In genomic region chr12:75348551-75348950, GRCm38 (mm10) we compare ENCODE assay signal across 28 mouse cellular contexts. TPM values are rescaled to one million over a fixed set of nuclear protein-coding genes. Genes with fewer than 3 reads are reported as not detected.
"Had no signal": no experiment of that assay in that cellular context is flagged by ENCODE, and none has a peak within 500 bp of the region (broad histone marks: within the 10 kb centered on the region; RNA-seq: fewer than 3 reads in every experiment).

No protein-coding gene starts in this region.

- DNase-seq: left cerebral cortex, postnatal 4 days; liver; liver, embryonic 13.5 days; liver, postnatal 0 days; lung, adult 18-20 months; lung, adult 2 months; lung, embryonic 14.5 days; lung, postnatal 10 days; lung, postnatal 14 days; lung, postnatal 36 days; lung, postnatal 4 days; midbrain, embryonic 14.5 days had no signal

- H3K4me3 ChIP-seq: limb, embryonic 10.5 days; limb, embryonic 12.5 days; limb, embryonic 13.5 days; limb, embryonic 15.5 days; liver, embryonic 12.5 days; liver, embryonic 13.5 days; liver, embryonic 15.5 days; lung, embryonic 15.5 days; megakaryocyte, embryonic 14.5 days; midbrain, embryonic 10.5 days; midbrain, embryonic 12.5 days; midbrain, embryonic 13.5 days; midbrain, embryonic 15.5 days; myocyte had no signal

- H3K27ac ChIP-seq: limb, embryonic 10.5 days; limb, embryonic 12.5 days; limb, embryonic 13.5 days; limb, embryonic 15.5 days; liver, embryonic 12.5 days; liver, embryonic 13.5 days; liver, embryonic 14.5 days; liver, embryonic 15.5 days; lung, embryonic 15.5 days; macrophage; midbrain, embryonic 10.5 days; midbrain, embryonic 12.5 days; midbrain, embryonic 13.5 days; midbrain, embryonic 15.5 days had no signal

- H3K36me3 ChIP-seq: limb, embryonic 10.5 days; limb, embryonic 12.5 days; limb, embryonic 13.5 days; limb, embryonic 15.5 days; liver, embryonic 12.5 days; liver, embryonic 13.5 days; liver, embryonic 15.5 days; lung, embryonic 15.5 days; midbrain, embryonic 10.5 days; midbrain, embryonic 12.5 days; midbrain, embryonic 13.5 days; midbrain, embryonic 15.5 days had no signal

- H3K9me3 ChIP-seq: limb, embryonic 10.5 days; limb, embryonic 12.5 days; limb, embryonic 13.5 days; limb, embryonic 15.5 days; liver, embryonic 12.5 days; liver, embryonic 13.5 days; liver, embryonic 15.5 days; lung, embryonic 15.5 days; midbrain, embryonic 10.5 days; midbrain, embryonic 12.5 days; midbrain, embryonic 13.5 days; midbrain, embryonic 15.5 days had no signal

- H3K27me3 ChIP-seq: limb, embryonic 12.5 days; limb, embryonic 13.5 days; limb, embryonic 15.5 days; liver, embryonic 12.5 days; liver, embryonic 13.5 days; liver, embryonic 15.5 days; lung, embryonic 15.5 days; megakaryocyte, embryonic 14.5 days; midbrain, embryonic 12.5 days; midbrain, embryonic 13.5 days; midbrain, embryonic 15.5 days had no signal

- H3K4me1 ChIP-seq: limb, embryonic 10.5 days; limb, embryonic 12.5 days; liver, embryonic 12.5 days; liver, embryonic 13.5 days; liver, embryonic 15.5 days; megakaryocyte, embryonic 14.5 days; midbrain, embryonic 13.5 days had no signal

RNA-seq across cellular contexts. Expression of gene Rhoj, which starts 40.4 kb away (rescaled TPM):
- total RNA-seq: megakaryocyte-erythroid progenitor cell, adult 5-6 weeks had no signal
